In genomic region chr7:145239736-145240505, GRCm38 (mm10) we compare ENCODE assay signal across 18 mouse cellular contexts. TPM values are rescaled to one million over a fixed set of nuclear protein-coding genes. Genes with fewer than 3 reads are reported as not detected.
DNase-seq lines count a peak whose midpoint lies in the region; ATAC-seq lines count a peak whose summit lies in the region.
"Had no signal": no experiment of that assay in that cellular context is flagged by ENCODE, and none has a peak within 500 bp of the region (broad histone marks: within the 10 kb centered on the region; RNA-seq: fewer than 3 reads in every experiment).

No protein-coding gene starts in this region.

- H3K27ac ChIP-seq in kidney, embryonic 14.5 days (ENCODE audit: low read depth, low read length), result no peak overlapping the region
- no peak overlapping the region for H3K27ac ChIP-seq in lung, embryonic 15.5 days
- H3K27ac ChIP-seq: embryonic facial prominence, embryonic 13.5 days; intestine, embryonic 15.5 days; liver, embryonic 13.5 days; midbrain, embryonic 13.5 days; stomach, embryonic 15.5 days had no signal

- no peak overlapping the region for H3K4me3 ChIP-seq in kidney, embryonic 14.5 days (ENCODE audit: low read length)
- no peak overlapping the region for H3K4me3 ChIP-seq in lung, embryonic 15.5 days
- H3K4me3 ChIP-seq: embryonic facial prominence, embryonic 13.5 days; intestine, embryonic 15.5 days; liver, embryonic 13.5 days; midbrain, embryonic 13.5 days; stomach, embryonic 15.5 days had no signal

- no peaks in the 10 kb centered on the region for H3K27me3 ChIP-seq in kidney, embryonic 14.5 days (ENCODE audit: control insufficient read depth, insufficient read depth, low read length)
- no peaks in the 10 kb centered on the region for H3K27me3 ChIP-seq in lung, embryonic 15.5 days
- H3K27me3 ChIP-seq: embryonic facial prominence, embryonic 13.5 days; intestine, embryonic 15.5 days; liver, embryonic 13.5 days; midbrain, embryonic 13.5 days; Patski; stomach, embryonic 15.5 days had no signal

- peaks cover 24% of the 10 kb centered on the region for H3K4me1 ChIP-seq in kidney, embryonic 14.5 days (ENCODE audit: control insufficient read depth, insufficient read depth, low read length)
- H3K4me1 ChIP-seq in lung, embryonic 15.5 days, result peaks cover 21% of the 10 kb centered on the region
- H3K4me1 ChIP-seq: liver, embryonic 13.5 days; stomach, embryonic 15.5 days had no signal

- H3K4me2 ChIP-seq in kidney, embryonic 14.5 days (replicated peaks; ENCODE audit: low read depth, low read length), result no peak overlapping the region
- H3K4me2 ChIP-seq in lung, embryonic 15.5 days, result no peak overlapping the region
- H3K4me2 ChIP-seq: embryonic facial prominence, embryonic 13.5 days; intestine, embryonic 15.5 days; liver, embryonic 13.5 days; midbrain, embryonic 13.5 days; stomach, embryonic 15.5 days had no signal

- no peaks in the 10 kb centered on the region for H3K36me3 ChIP-seq in kidney, embryonic 14.5 days (ENCODE audit: control insufficient read depth, insufficient read depth, low read length)
- no peaks in the 10 kb centered on the region for H3K36me3 ChIP-seq in lung, embryonic 15.5 days
- H3K36me3 ChIP-seq: embryonic facial prominence, embryonic 13.5 days; intestine, embryonic 15.5 days; liver, embryonic 13.5 days; midbrain, embryonic 13.5 days; stomach, embryonic 15.5 days had no signal

- H3K9ac ChIP-seq in kidney, embryonic 14.5 days (ENCODE audit: low read depth, low read length), result 0 out of 2 replicates have a peak overlapping the region, but pooled peaks have one; percentile 12
- no peak overlapping the region for H3K9ac ChIP-seq in lung, embryonic 15.5 days
- H3K9ac ChIP-seq: forebrain, postnatal 0 days; intestine, embryonic 15.5 days; liver, embryonic 13.5 days; midbrain, embryonic 13.5 days; stomach, embryonic 15.5 days had no signal

- WGBS in kidney, embryonic 14.5 days, result 46% methylated on average over 8 of the region's 8 CpGs
- 45% methylated on average over 8 of the region's 8 CpGs for WGBS in lung, embryonic 15.5 days

- ATAC-seq in kidney, embryonic 14.5 days (ENCODE audit: low FRiP score, low TSS enrichment), result 0 out of 2 replicates have a peak, but pooled peaks have one; percentile 4
- ATAC-seq in lung, embryonic 15.5 days (ENCODE audit: borderline replicate concordance, extremely low read depth, low FRiP score, low TSS enrichment), result peak; percentile 47; the same call in 1 of the 2 replicates
- ATAC-seq: forebrain, postnatal 0 days; intestine, embryonic 15.5 days; midbrain, embryonic 13.5 days; Patski had no signal

- peak; percentile 83 for DNase-seq in cerebellum, adult 11-12 months
- peak; percentile 73 for DNase-seq in cerebellum, adult 8-10 months
- DNase-seq in adrenal gland, adult 8-10 months, result no peak
- DNase-seq in right cerebral cortex, adult 2 months (ENCODE audit: low spot score in 2 of 2), result no peak
- DNase-seq in heart, adult 18-20 months, result no peak
- DNase-seq: forebrain, postnatal 0 days; liver, embryonic 13.5 days had no signal

- no peaks in the 10 kb centered on the region for H3K9me3 ChIP-seq in kidney, embryonic 14.5 days (ENCODE audit: control insufficient read depth, low read length)
- H3K9me3 ChIP-seq in lung, embryonic 15.5 days, result no peaks in the 10 kb centered on the region
- H3K9me3 ChIP-seq: embryonic facial prominence, embryonic 13.5 days; intestine, embryonic 15.5 days; liver, embryonic 13.5 days; midbrain, embryonic 13.5 days; stomach, embryonic 15.5 days had no signal

RNA-seq across cellular contexts. Expression of gene 1810010D01Rik, which starts 32.0 kb away (rescaled TPM):
- polyA plus RNA-seq in kidney, embryonic 14.5 days (2014; fragmentation: Nextera tagmentation; extraction: Ambion mirVana), result 0.46 TPM in 1 of 2 replicates, not detected in the other
- 0.30 and 0.33 TPM in 2 replicates for polyA plus RNA-seq in lung, embryonic 15.5 days (2015; fragmentation: Nextera tagmentation; extraction: Ambion mirVana)
- total RNA-seq in adrenal gland, adult 8-10 months (2022), result 1 to 10 TPM in 1 of 4 experiments, under 1 TPM in 1, not detected in 2; 0.84 to 1.9 TPM
- under 1 TPM in 1 of 2 experiments, not detected in 1; 0.57 TPM for total RNA-seq in heart, adult 18-20 months (2021)
- total RNA-seq: adrenal gland, adult 18-20 months; CH12.LX had no signal
- polyA plus RNA-seq: heart, postnatal 0 days; neural tube, embryonic 14.5 days; Patski had no signal

RNA-seq across cellular contexts. Expression of gene Tpcn2, which starts 43.9 kb away (rescaled TPM):
- 4.0 and 4.4 TPM in 2 replicates for polyA plus RNA-seq in kidney, embryonic 14.5 days (2014; fragmentation: Nextera tagmentation; extraction: Ambion mirVana)
- 10.0 and 10.9 TPM in 2 replicates for polyA plus RNA-seq in lung, embryonic 15.5 days (2015; fragmentation: Nextera tagmentation; extraction: Ambion mirVana)
- 10 to 100 TPM in 3 of 4 experiments, 1 to 10 TPM in 1; 8.0 to 34.6 (median 21.0) TPM for total RNA-seq in adrenal gland, adult 8-10 months (2022)
- total RNA-seq in heart, adult 18-20 months (2021), result 1 to 10 TPM; 1.7 to 3.4 TPM

Comparison
In these comparisons a context has a peak if more than half of its experiments do, and no peak if none do; other contexts are left out.
1. DNase-seq: peak in cerebellum, adult 11-12 months (single experiment) and cerebellum, adult 8-10 months (single experiment); none in adrenal gland, adult 8-10 months (single experiment), right cerebral cortex, adult 2 months (0 of 2) and heart, adult 18-20 months (0 of 2).